Comparison of ENCODE assay signal across 20 mouse cellular contexts in genomic region chr8:116793107-116793506, GRCm38 (mm10).
A peak's percentile ranks its signal among the peaks of the same experiment; 100 is the strongest.
DNase-seq lines count a peak whose midpoint lies in the region; ATAC-seq lines count a peak whose summit lies in the region.
"Had no signal": no experiment of that assay in that cellular context is flagged by ENCODE, and none has a peak within 500 bp of the region (broad histone marks: within the 10 kb centered on the region; RNA-seq: fewer than 3 reads in every experiment).

No protein-coding gene starts in this region.

- H3K4me2 ChIP-seq in kidney, embryonic 15.5 days = no peak overlapping the region
- no peak overlapping the region for H3K4me2 ChIP-seq in intestine, embryonic 14.5 days (ENCODE audit: low read length)
- no peak overlapping the region for H3K4me2 ChIP-seq in liver, embryonic 15.5 days
- H3K4me2 ChIP-seq: embryonic facial prominence, embryonic 13.5 days; limb, embryonic 12.5 days; lung, embryonic 14.5 days; neural tube, embryonic 15.5 days had no signal

- 63% methylated on average over 1 of the region's 1 CpGs for WGBS in kidney, embryonic 15.5 days
- WGBS in intestine, embryonic 14.5 days = 64% methylated on average over 1 of the region's 1 CpGs
- WGBS in liver, embryonic 15.5 days (ENCODE audit: insufficient replicate concordance) = 58% methylated on average over 1 of the region's 1 CpGs

- H3K9me3 ChIP-seq in kidney, embryonic 15.5 days (replicated peaks) = 0 out of 2 replicates have a peak, but pooled peaks cover 3% of the 10 kb centered on the region
- no peaks in the 10 kb centered on the region for H3K9me3 ChIP-seq in intestine, embryonic 14.5 days (ENCODE audit: control insufficient read depth, low read length)
- no peaks in the 10 kb centered on the region for H3K9me3 ChIP-seq in liver, embryonic 15.5 days (replicated peaks)

- H3K9ac ChIP-seq in kidney, embryonic 15.5 days = no peak overlapping the region
- no peak overlapping the region for H3K9ac ChIP-seq in intestine, embryonic 14.5 days (ENCODE audit: low read length)
- no peak overlapping the region for H3K9ac ChIP-seq in liver, embryonic 15.5 days
- H3K9ac ChIP-seq: embryonic facial prominence, embryonic 13.5 days; limb, embryonic 12.5 days; lung, embryonic 14.5 days; neural tube, embryonic 15.5 days had no signal

- H3K4me3 ChIP-seq in kidney, embryonic 15.5 days (replicated peaks) = no peak overlapping the region
- H3K4me3 ChIP-seq in intestine, embryonic 14.5 days (ENCODE audit: low read depth, low read length) = no peak overlapping the region
- H3K4me3 ChIP-seq in liver, embryonic 15.5 days (replicated peaks) = no peak overlapping the region
- H3K4me3 ChIP-seq: embryonic facial prominence, embryonic 13.5 days; limb, embryonic 12.5 days; neural tube, embryonic 15.5 days had no signal

- peak; percentile 67 for DNase-seq in kidney, adult 18-20 months
- DNase-seq in intestine, embryonic 14.5 days (ENCODE audit: low spot score) = no peak
- DNase-seq in kidney, postnatal 10 days = peak; percentile 65
- no peak for DNase-seq in embryo, embryonic 11 days
- no peak for DNase-seq in adrenal gland, postnatal 4 days (ENCODE audit: low spot score in 2 of 2)
- DNase-seq in heart, adult 18-20 months = no peak
- DNase-seq: cerebellum, adult 9-10 months; gastrocnemius, postnatal 14 days; lung, embryonic 14.5 days; lung, postnatal 36 days; right cerebral cortex, postnatal 25 days; thymus, adult 2 months had no signal

- H3K36me3 ChIP-seq in kidney, embryonic 15.5 days = no peaks in the 10 kb centered on the region
- H3K36me3 ChIP-seq in intestine, embryonic 14.5 days (ENCODE audit: control insufficient read depth, insufficient read depth, low read length) = no peaks in the 10 kb centered on the region
- H3K36me3 ChIP-seq in liver, embryonic 15.5 days (replicated peaks) = no peaks in the 10 kb centered on the region
- H3K36me3 ChIP-seq: embryonic facial prominence, embryonic 13.5 days; limb, embryonic 12.5 days; neural tube, embryonic 15.5 days had no signal

- no peak for ATAC-seq in kidney, embryonic 15.5 days (replicated peaks; ENCODE audit: low FRiP score)
- ATAC-seq in intestine, embryonic 14.5 days (replicated peaks; ENCODE audit: low FRiP score, low TSS enrichment, low read depth) = 0 out of 2 replicates have a peak, but pooled peaks have one; percentile 36
- ATAC-seq in liver, embryonic 15.5 days (ENCODE audit: insufficient read depth) = peak; percentile 40
- ATAC-seq: forebrain, embryonic 14.5 days; midbrain, embryonic 16.5 days had no signal

- H3K27me3 ChIP-seq in kidney, embryonic 15.5 days = no peaks in the 10 kb centered on the region
- H3K27me3 ChIP-seq in intestine, embryonic 14.5 days (replicated peaks; ENCODE audit: control insufficient read depth, insufficient read depth, low read length) = no peaks in the 10 kb centered on the region
- H3K27me3 ChIP-seq in liver, embryonic 15.5 days = no peaks in the 10 kb centered on the region
- H3K27me3 ChIP-seq: CH12.LX; embryonic facial prominence, embryonic 13.5 days; limb, embryonic 12.5 days; neural tube, embryonic 15.5 days had no signal

- H3K4me1 ChIP-seq in kidney, embryonic 15.5 days = no peaks in the 10 kb centered on the region
- H3K4me1 ChIP-seq in intestine, embryonic 14.5 days (replicated peaks; ENCODE audit: control insufficient read depth, insufficient read depth, low read length) = no peaks in the 10 kb centered on the region
- H3K4me1 ChIP-seq in liver, embryonic 15.5 days (replicated peaks) = no peaks in the 10 kb centered on the region
- H3K4me1 ChIP-seq: embryonic facial prominence, embryonic 13.5 days; limb, embryonic 12.5 days; neural tube, embryonic 15.5 days had no signal

- no peak overlapping the region for H3K27ac ChIP-seq in kidney, embryonic 15.5 days
- no peak overlapping the region for H3K27ac ChIP-seq in intestine, embryonic 14.5 days (ENCODE audit: low read depth)
- no peak overlapping the region for H3K27ac ChIP-seq in liver, embryonic 15.5 days (replicated peaks)
- H3K27ac ChIP-seq: embryonic facial prominence, embryonic 13.5 days; limb, embryonic 12.5 days; neural tube, embryonic 15.5 days had no signal

Comparison
In these comparisons a context has a peak if more than half of its experiments do, and no peak if none do; other contexts are left out.
1. DNase-seq: peak in kidney, adult 18-20 months (single experiment) and kidney, postnatal 10 days (single experiment); none in intestine, embryonic 14.5 days (single experiment), embryo, embryonic 11 days (single experiment), adrenal gland, postnatal 4 days (0 of 2) and heart, adult 18-20 months (0 of 2).